In the genomic region with DNA sequence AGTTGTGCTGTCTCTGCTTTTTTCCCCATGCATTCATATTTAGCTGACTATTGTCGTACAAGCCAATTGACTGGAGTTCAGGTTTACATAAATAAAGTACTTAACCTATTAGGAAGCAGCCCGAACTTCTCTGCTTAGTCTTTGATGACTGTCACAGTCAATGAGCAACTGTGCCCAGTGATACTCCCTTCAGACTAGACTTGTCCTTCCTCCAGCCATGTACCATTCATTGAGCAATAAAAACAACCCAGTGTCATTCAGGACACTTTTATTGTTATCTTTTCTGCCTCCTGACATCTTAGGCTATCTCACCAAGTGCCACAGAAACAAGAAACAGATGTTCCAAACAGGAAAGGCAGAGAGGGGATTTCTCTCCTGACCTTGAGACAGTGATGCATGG, we compare ENCODE assay signal across 17 mouse cellular contexts.
"Had no signal": no experiment of that assay in that cellular context is flagged by ENCODE, and none has a peak within 500 bp of the region (broad histone marks: within the 10 kb centered on the region; RNA-seq: fewer than 3 reads in every experiment).

No protein-coding gene starts in this region.

- H3K4me1 ChIP-seq: midbrain, embryonic 13.5 days; midbrain, embryonic 15.5 days; neural tube, embryonic 13.5 days; neural tube, embryonic 15.5 days had no signal

- ATAC-seq: midbrain, embryonic 13.5 days; midbrain, embryonic 15.5 days had no signal

- H3K36me3 ChIP-seq: midbrain, embryonic 13.5 days; midbrain, embryonic 15.5 days; neural tube, embryonic 13.5 days; neural tube, embryonic 15.5 days had no signal

- H3K9ac ChIP-seq: lung, embryonic 14.5 days; midbrain, embryonic 13.5 days; midbrain, embryonic 15.5 days; neural tube, embryonic 13.5 days; neural tube, embryonic 15.5 days had no signal

- H3K27me3 ChIP-seq: midbrain, embryonic 13.5 days; midbrain, embryonic 15.5 days; neural tube, embryonic 13.5 days; neural tube, embryonic 15.5 days had no signal

- H3K4me2 ChIP-seq: lung, embryonic 14.5 days; midbrain, embryonic 11.5 days; midbrain, embryonic 13.5 days; midbrain, embryonic 15.5 days; neural tube, embryonic 13.5 days; neural tube, embryonic 15.5 days had no signal

- H3K27ac ChIP-seq: midbrain, embryonic 13.5 days; midbrain, embryonic 15.5 days; neural tube, embryonic 13.5 days; neural tube, embryonic 15.5 days had no signal

- H3K9me3 ChIP-seq: midbrain, embryonic 13.5 days; midbrain, embryonic 15.5 days; neural tube, embryonic 13.5 days; neural tube, embryonic 15.5 days had no signal

- DNase-seq: lung, adult 18-20 months; lung, embryonic 14.5 days; lung, postnatal 10 days; lung, postnatal 4 days; retina, postnatal 1 day; right cerebral cortex, adult 18-20 months; right cerebral cortex, postnatal 25 days; right cerebral cortex, postnatal 4 days; spleen, adult 18-20 months; thymus, adult 18-20 months; thymus, postnatal 14 days; thymus, postnatal 36 days had no signal

- H3K4me3 ChIP-seq: midbrain, embryonic 13.5 days; midbrain, embryonic 15.5 days; neural tube, embryonic 13.5 days; neural tube, embryonic 15.5 days had no signal
